Mouse (Mus musculus) liver, adult 2 months (tissue): Measurements from ENCODE around the gene Wasl. TPM values are rescaled to one million over a fixed set of nuclear protein-coding genes. Genes with fewer than 3 reads are reported as not detected.

Experiments used
- DNase-seq: peaks from one replicate; pipeline ENCODE4 v3.0.0-alpha.2; 2011; ENCODE audit warnings: low read depth, low spot score; ENCODE audit errors: extremely low read depth
- H3K27ac ChIP-seq: fragments of 200-500 bp; replicated peaks from 2 replicates; pipeline ENCODE4 v1.5.1; 2012; ENCODE audit warnings: low read depth, mild to moderate bottlenecking, control low read depth, inconsistent platforms, low read length; ENCODE audit not compliant: insufficient read depth
- H3K27me3 ChIP-seq: fragments of 200-500 bp; 2 replicates; pipeline ENCODE4 v1.6.1; 2012; ENCODE audit warnings: mild to moderate bottlenecking, moderate library complexity, low read length, inconsistent platforms; ENCODE audit not compliant: control insufficient read depth, insufficient read depth
- H3K36me3 ChIP-seq: fragments of 200-500 bp; 2 replicates; pipeline ENCODE4 v1.6.1; 2012; ENCODE audit warnings: low read length, inconsistent platforms; ENCODE audit not compliant: control insufficient read depth, insufficient read depth
- H3K4me1 ChIP-seq: fragments of 200-500 bp; 2 replicates; pipeline ENCODE4 v1.6.1; 2011; ENCODE audit warnings: low read length; ENCODE audit not compliant: control insufficient read depth, insufficient read depth
- H3K4me3 ChIP-seq: fragments of 200-500 bp; 2 replicates; pipeline ENCODE4 v1.5.1; 2011; ENCODE audit warnings: low read depth, mild to moderate bottlenecking, control low read depth, low read length, moderate library complexity; ENCODE audit not compliant: insufficient read depth
- H3K79me2 ChIP-seq: fragments of 200-500 bp; 2 replicates; pipeline ENCODE4 v1.6.1; 2012; ENCODE audit warnings: inconsistent platforms, mild to moderate bottlenecking, low read length, moderate library complexity; ENCODE audit not compliant: control insufficient read depth, insufficient read depth
- H3K9ac ChIP-seq: fragments of 200-500 bp; 2 replicates; pipeline ENCODE4 v1.6.1; 2012; ENCODE audit warnings: low read depth, mild to moderate bottlenecking, control low read depth, inconsistent platforms, low read length
- CTCF ChIP-seq: fragments of 200-500 bp; IDR thresholded peaks from 2 replicates; pipeline ENCODE4 v1.5.1; 2011; ENCODE audit warnings: low read depth, low read length, control low read depth
- POLR2A ChIP-seq: fragments of 200-500 bp; IDR thresholded peaks from 2 replicates; pipeline ENCODE4 v1.6.1; 2011; ENCODE audit warnings: low read length, control low read depth; ENCODE audit not compliant: insufficient read depth; ENCODE audit errors: extremely low read depth
- WGBS: fragments of 180-500 bp; shearing (Covaris S2); methylation state at CpG from one replicate; pipeline ENCODE4 v1.1.7; 2018; 5-methylcytosine and 5-hydroxymethylcytosine counted together
- polyA plus RNA-seq: library from polyadenylated mRNA; depleted of rRNA; stranded (reverse); fragments of >200 nt; gene quantifications from 2 replicates; pipeline ENCODE4 v1.2.3, GENCODE M21; 2012
- total RNA-seq: library from RNA; depleted of rRNA; stranded (reverse); fragments of >200 nt; gene quantifications from 2 replicates; pipeline ENCODE4 v1.2.3, GENCODE M21; 2014

Wasl gene
- total and polyA plus RNA-seq, 2 experiments: 29.4 to 36.9 TPM

- 72% methylated on average over 11 of the region's 11 CpGs for WGBS
- Histone ChIP-seq H3K9ac (no peak overlapping the region), H3K4me1 (no peaks in the 10 kb centered on the region), H3K79me2 (no peaks in the 10 kb centered on the region), H3K4me3 (no peak overlapping the region), H3K36me3 (no peaks in the 10 kb centered on the region), H3K27me3 (no peaks in the 10 kb centered on the region), H3K27ac (no peak overlapping the region)
- TF ChIP-seq POLR2A (no peak), CTCF (no peak)
- DNase-seq: no peak
Measured at GRCm38 (mm10) chr6:24694455-24695410, 29.9 kb upstream of the Wasl start.

- H3K4me1 ChIP-seq: no peaks in the 10 kb centered on the region
- H3K79me2 ChIP-seq: no peaks in the 10 kb centered on the region
- WGBS: 69% methylated on average over 1 of the region's 1 CpGs
- H3K27me3 ChIP-seq: no peaks in the 10 kb centered on the region
- no peak overlapping the region for H3K27ac ChIP-seq
- no peak overlapping the region for H3K4me3 ChIP-seq
- no peak overlapping the region for H3K9ac ChIP-seq
- H3K36me3 ChIP-seq: no peaks in the 10 kb centered on the region
- TF ChIP-seq CTCF: no peak
- DNase-seq: no peak
Measured at GRCm38 (mm10) chr6:24687871-24688270, 23.1 kb upstream of the Wasl start.

- H3K4me3 ChIP-seq: no peak overlapping the region
- no peak overlapping the region for H3K9ac ChIP-seq
- WGBS: 96% methylated on average over 3 of the region's 3 CpGs
- H3K27me3 ChIP-seq: no peaks in the 10 kb centered on the region
- H3K36me3 ChIP-seq: no peaks in the 10 kb centered on the region
- no peak for DNase-seq
- no peaks in the 10 kb centered on the region for H3K79me2 ChIP-seq
- H3K4me1 ChIP-seq: no peaks in the 10 kb centered on the region
- H3K27ac ChIP-seq: no peak overlapping the region
- TF ChIP-seq POLR2A (no peak), CTCF (no peak)
Measured at GRCm38 (mm10) chr6:24683113-24683512, 18.3 kb upstream of the Wasl start.

GRCm38 (mm10) chr6:24667829-24668228 is 3.0 kb upstream of the Wasl start:
- no peak overlapping the region for H3K4me3 ChIP-seq
- no peaks in the 10 kb centered on the region for H3K27me3 ChIP-seq
- peaks cover 6% of the 10 kb centered on the region for H3K79me2 ChIP-seq
- H3K9ac ChIP-seq: no peak overlapping the region
- TF ChIP-seq CTCF (no peak), POLR2A (no peak)
- H3K27ac ChIP-seq: no peak overlapping the region
- whole genome bisulfite sequencing: 76% methylated on average over 3 of the region's 3 CpGs
- DNase-seq: no peak
- no peaks in the 10 kb centered on the region for H3K36me3 ChIP-seq
- H3K4me1 ChIP-seq: peaks cover 2% of the 10 kb centered on the region; the same call in 1 of the 2 replicates

- H3K9ac ChIP-seq: no peak overlapping the region
- peaks cover 6% of the 10 kb centered on the region for H3K79me2 ChIP-seq
- H3K4me1 ChIP-seq: peaks cover 8% of the 10 kb centered on the region
- 86% methylated on average over 5 of the region's 5 CpGs for WGBS
- DNase-seq: no peak
- TF ChIP-seq CTCF (no peak), POLR2A (no peak)
- H3K27me3 ChIP-seq: no peaks in the 10 kb centered on the region
- no peak overlapping the region for H3K4me3 ChIP-seq
- no peak overlapping the region for H3K27ac ChIP-seq
- no peaks in the 10 kb centered on the region for H3K36me3 ChIP-seq
Measured at GRCm38 (mm10) chr6:24666248-24666647, 1.4 kb upstream of the Wasl start.
